Mouse (Mus musculus): Measurements from ENCODE around the gene Gm45717. TPM values are rescaled to one million over a fixed set of nuclear protein-coding genes. Genes with fewer than 3 reads are reported as not detected.

The Gm45717 gene
- polyA plus RNA-seq, 1 experiment from 2014 or later, result 0.76 TPM

DNA sequence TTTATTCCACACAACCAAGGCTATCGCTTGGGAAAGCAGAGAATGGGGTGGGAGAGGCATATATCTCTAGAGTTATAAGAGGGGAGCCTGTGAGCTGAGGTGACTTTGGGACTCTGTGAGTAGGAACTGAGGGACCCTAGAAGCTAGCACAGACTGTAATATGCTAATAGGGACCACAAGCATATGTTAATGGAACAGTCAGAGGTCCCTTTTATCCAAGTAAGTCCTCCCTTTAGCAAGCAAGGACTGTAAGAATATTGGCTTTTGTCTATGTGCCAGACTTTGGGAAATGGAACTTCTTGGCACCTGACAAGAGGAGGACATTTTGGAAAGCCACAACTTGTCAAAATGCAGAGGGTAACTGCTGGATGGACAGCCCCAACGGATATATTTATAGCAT is 16.8 kb downstream of the Gm45717 start:
- Histone ChIP-seq H3K4me1 (ENCODE audit: insufficient read depth, low read length) (peaks cover 26% of the 10 kb centered on the region; the same call in 1 of the 2 replicates), H3K9me3 (ENCODE audit: low read length) (no peaks in the 10 kb centered on the region), H3K36me3 (ENCODE audit: insufficient read depth, low read length) (no peaks in the 10 kb centered on the region), H3K4me2 (replicated peaks; ENCODE audit: low read depth, low read length) (no peak overlapping the region), H3K27ac (ENCODE audit: low read length) (peak overlapping the region; percentile 25; the same call in 1 of the 2 replicates), H3K9ac (replicated peaks; ENCODE audit: low read length) (no peak overlapping the region), H3K4me3 (ENCODE audit: low read length) (no peak overlapping the region), H3K27me3 (ENCODE audit: insufficient read depth, low read length) (no peaks in the 10 kb centered on the region; the same call in 1 of the 2 replicates)
- 15% methylated on average over 2 of the region's 2 CpGs for WGBS
- ATAC-seq (ENCODE audit: low FRiP score, low TSS enrichment), result no peak

GRCm38 (mm10) chr7:140938436-140938835 is 17.3 kb downstream of the Gm45717 start:
- ATAC-seq (ENCODE audit: low FRiP score, low TSS enrichment), result no peak
- 41% methylated on average over 3 of the region's 3 CpGs for WGBS
- no peak overlapping the region for H3K4me3 ChIP-seq (ENCODE audit: low read length)
- H3K27me3 ChIP-seq (ENCODE audit: insufficient read depth, low read length), result no peaks in the 10 kb centered on the region; the same call in 1 of the 2 replicates
- no peaks in the 10 kb centered on the region for H3K36me3 ChIP-seq (ENCODE audit: insufficient read depth, low read length)
- no peak overlapping the region for H3K27ac ChIP-seq (ENCODE audit: low read length)
- peaks cover 26% of the 10 kb centered on the region; the same call in 1 of the 2 replicates for H3K4me1 ChIP-seq (ENCODE audit: insufficient read depth, low read length)
- H3K4me2 ChIP-seq (replicated peaks; ENCODE audit: low read depth, low read length), result no peak overlapping the region
- no peaks in the 10 kb centered on the region for H3K9me3 ChIP-seq (ENCODE audit: low read length)
- H3K9ac ChIP-seq (replicated peaks; ENCODE audit: low read length), result no peak overlapping the region

DNA sequence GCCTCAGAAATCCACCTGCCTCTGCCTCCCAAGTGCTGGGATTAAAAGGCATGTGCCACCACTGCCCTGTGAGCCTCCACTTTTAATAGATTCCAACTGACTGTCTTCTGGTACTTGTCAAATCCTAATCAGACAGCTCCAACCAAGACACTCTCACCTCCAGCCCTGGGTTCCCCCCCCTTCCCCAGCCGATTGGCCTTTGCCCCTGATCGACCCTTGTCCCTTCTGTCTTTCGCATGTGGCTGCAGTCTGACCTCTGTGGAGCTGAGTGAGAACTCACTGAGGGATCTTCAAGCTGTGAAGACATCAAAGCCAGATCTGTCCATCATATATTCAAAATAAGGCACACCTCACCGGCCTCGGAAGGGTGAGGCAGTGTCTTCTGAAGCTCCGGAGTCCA is 28.6 kb downstream of the Gm45717 start:
- no peak for ATAC-seq (ENCODE audit: low FRiP score, low TSS enrichment)
- no peak overlapping the region for H3K9ac ChIP-seq (replicated peaks; ENCODE audit: low read length)
- no peak overlapping the region for H3K4me2 ChIP-seq (replicated peaks; ENCODE audit: low read depth, low read length)
- no peaks in the 10 kb centered on the region for H3K9me3 ChIP-seq (ENCODE audit: low read length)
- H3K27ac ChIP-seq (ENCODE audit: low read length), result no peak overlapping the region
- H3K36me3 ChIP-seq (ENCODE audit: insufficient read depth, low read length), result no peaks in the 10 kb centered on the region
- WGBS, result 82% methylated on average over 6 of the region's 6 CpGs
- H3K4me1 ChIP-seq (ENCODE audit: insufficient read depth, low read length), result peaks cover 11% of the 10 kb centered on the region
- peaks cover 34% of the 10 kb centered on the region for H3K27me3 ChIP-seq (ENCODE audit: insufficient read depth, low read length)
- no peak overlapping the region for H3K4me3 ChIP-seq (ENCODE audit: low read length)

- 18% methylated on average over 30 of the region's 30 CpGs for WGBS
- Histone ChIP-seq H3K27me3 (ENCODE audit: insufficient read depth, low read length) (peaks cover 67% of the 10 kb centered on the region), H3K9ac (replicated peaks; ENCODE audit: low read length) (peak overlapping the region; percentile 31; the same call in 1 of the 2 replicates), H3K4me2 (replicated peaks; ENCODE audit: low read depth, low read length) (peak overlapping the region; percentile 64), H3K4me3 (ENCODE audit: low read length) (peak overlapping the region; percentile 44), H3K9me3 (ENCODE audit: low read length) (no peaks in the 10 kb centered on the region), H3K4me1 (ENCODE audit: insufficient read depth, low read length) (peaks cover 17% of the 10 kb centered on the region), H3K27ac (ENCODE audit: low read length) (no peak overlapping the region), H3K36me3 (ENCODE audit: insufficient read depth, low read length) (no peaks in the 10 kb centered on the region)
- no peak for ATAC-seq (ENCODE audit: low FRiP score, low TSS enrichment)
These were observed 32.5 kb downstream of the Gm45717 start for GRCm38 (mm10) chr7:140923070-140923775.

- Histone ChIP-seq H3K4me2 (replicated peaks; ENCODE audit: low read depth, low read length) (peak overlapping the region; percentile 64), H3K27ac (ENCODE audit: low read length) (0 out of 2 replicates have a peak overlapping the region, but pooled peaks have one; percentile 6), H3K9me3 (ENCODE audit: low read length) (no peaks in the 10 kb centered on the region), H3K4me3 (ENCODE audit: low read length) (peak overlapping the region; percentile 44), H3K4me1 (ENCODE audit: insufficient read depth, low read length) (peaks cover 17% of the 10 kb centered on the region), H3K36me3 (ENCODE audit: insufficient read depth, low read length) (no peaks in the 10 kb centered on the region), H3K27me3 (ENCODE audit: insufficient read depth, low read length) (peaks cover 67% of the 10 kb centered on the region), H3K9ac (replicated peaks; ENCODE audit: low read length) (peak overlapping the region; percentile 31; the same call in 1 of the 2 replicates)
- ATAC-seq (ENCODE audit: low FRiP score, low TSS enrichment), result peak; percentile 92
- WGBS, result under 1% methylated on average over 49 of the region's 49 CpGs
These were observed 33.2 kb downstream of the Gm45717 start for GRCm38 (mm10) chr7:140922398-140923069.

DNA sequence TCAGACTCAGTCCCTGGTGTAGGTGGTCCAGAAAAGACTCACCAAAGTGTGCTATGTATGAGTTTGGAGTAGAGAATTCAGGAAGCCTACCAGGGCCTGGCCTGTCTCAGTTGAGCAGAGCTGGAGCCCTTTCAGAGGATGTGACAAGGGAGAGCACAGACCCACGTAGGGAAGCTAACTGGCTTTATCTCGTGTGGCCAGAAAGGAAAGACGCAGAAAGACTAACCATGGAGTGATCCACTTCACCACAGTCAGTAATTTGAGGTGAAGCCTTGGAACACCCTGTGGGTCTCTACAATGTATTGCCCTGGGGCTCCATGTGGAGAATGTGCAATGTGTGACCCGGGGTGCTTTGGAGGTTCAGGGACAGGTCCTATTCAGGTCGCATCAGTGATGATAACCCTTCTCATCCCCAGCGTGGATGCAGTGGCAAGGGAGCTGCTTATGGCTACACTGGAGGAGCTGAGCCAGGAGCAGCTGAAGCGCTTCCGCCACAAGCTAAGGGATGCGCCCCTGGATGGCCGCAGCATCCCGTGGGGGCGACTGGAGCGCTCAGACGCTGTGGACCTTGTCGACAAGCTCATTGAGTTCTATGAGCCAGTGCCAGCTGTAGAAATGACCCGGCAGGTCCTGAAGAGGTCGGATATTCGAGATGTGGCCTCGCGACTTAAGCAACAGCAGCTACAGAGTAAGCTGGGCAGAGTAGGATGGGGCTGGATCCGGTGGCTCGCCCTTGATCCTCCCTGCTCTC is 34.3 kb downstream of the Gm45717 start:
- WGBS, result 20% methylated on average over 22 of the region's 22 CpGs

GRCm38 (mm10) chr7:140920418-140921029 is 35.2 kb downstream of the Gm45717 start, which contains the start of gene Nlrp6:
Nlrp6 (plus strand) TSS chr7:140920902.
- WGBS, result 50% methylated on average over 8 of the region's 8 CpGs
- no peak within 1 kb of the TSS for H3K9ac ChIP-seq (replicated peaks; ENCODE audit: low read length)
- no peaks in the 10 kb centered on the region for H3K9me3 ChIP-seq (ENCODE audit: low read length)
- H3K4me2 ChIP-seq (replicated peaks; ENCODE audit: low read depth, low read length), result peak within 1 kb of the TSS; percentile 64
- H3K4me1 ChIP-seq (ENCODE audit: insufficient read depth, low read length), result peaks cover 17% of the 10 kb centered on the region
- H3K4me3 ChIP-seq (ENCODE audit: low read length), result no peak within 1 kb of the TSS
- no peak for ATAC-seq (ENCODE audit: low FRiP score, low TSS enrichment)
- H3K27me3 ChIP-seq (ENCODE audit: insufficient read depth, low read length), result peaks cover 64% of the 10 kb centered on the region
- H3K27ac ChIP-seq (ENCODE audit: low read length), result no peak within 1 kb of the TSS
- H3K36me3 ChIP-seq (ENCODE audit: insufficient read depth, low read length), result no peaks in the 10 kb centered on the region

More for the DNA sequence above, 34.3 kb downstream of the Gm45717 start:
- Histone ChIP-seq H3K36me3 (ENCODE audit: insufficient read depth, low read length) (no peaks in the 10 kb centered on the region), H3K9me3 (ENCODE audit: low read length) (no peaks in the 10 kb centered on the region), H3K4me3 (ENCODE audit: low read length) (no peak overlapping the region), H3K27me3 (ENCODE audit: insufficient read depth, low read length) (peaks cover 67% of the 10 kb centered on the region), H3K4me2 (replicated peaks; ENCODE audit: low read depth, low read length) (peak overlapping the region; percentile 64), H3K27ac (ENCODE audit: low read length) (no peak overlapping the region), H3K9ac (replicated peaks; ENCODE audit: low read length) (no peak overlapping the region), H3K4me1 (ENCODE audit: insufficient read depth, low read length) (peaks cover 17% of the 10 kb centered on the region)
- ATAC-seq (ENCODE audit: low FRiP score, low TSS enrichment), result no peak

DNA sequence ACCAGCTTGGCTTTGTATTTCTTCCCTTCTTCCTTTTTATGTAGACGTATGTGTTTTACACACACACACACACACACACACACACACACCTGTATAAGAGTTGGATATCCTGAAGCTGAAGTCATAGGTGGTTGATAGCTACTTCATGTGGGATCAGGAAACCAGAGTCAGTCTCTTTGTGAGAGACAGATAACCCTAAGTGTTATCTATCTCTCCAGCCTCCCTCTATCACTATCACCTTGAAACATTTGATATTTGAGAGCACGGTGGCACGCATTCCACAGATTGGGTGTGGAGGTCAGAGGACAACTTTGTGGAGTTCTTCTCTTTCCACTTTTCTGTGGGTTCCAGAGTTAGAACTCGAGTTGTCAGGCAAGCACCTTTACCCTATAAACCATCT is 35.8 kb downstream of the Gm45717 start:
- H3K4me1 ChIP-seq (ENCODE audit: insufficient read depth, low read length), result peaks cover 17% of the 10 kb centered on the region
- no peaks in the 10 kb centered on the region for H3K9me3 ChIP-seq (ENCODE audit: low read length)
- H3K27ac ChIP-seq (ENCODE audit: low read length), result no peak overlapping the region
- WGBS, result 37% methylated on average over 4 of the region's 4 CpGs
- H3K4me2 ChIP-seq (replicated peaks; ENCODE audit: low read depth, low read length), result no peak overlapping the region
- ATAC-seq (ENCODE audit: low FRiP score, low TSS enrichment), result no peak
- H3K27me3 ChIP-seq (ENCODE audit: insufficient read depth, low read length), result peaks cover 61% of the 10 kb centered on the region
- no peaks in the 10 kb centered on the region for H3K36me3 ChIP-seq (ENCODE audit: insufficient read depth, low read length)
- no peak overlapping the region for H3K9ac ChIP-seq (replicated peaks; ENCODE audit: low read length)
- no peak overlapping the region for H3K4me3 ChIP-seq (ENCODE audit: low read length)

DNA sequence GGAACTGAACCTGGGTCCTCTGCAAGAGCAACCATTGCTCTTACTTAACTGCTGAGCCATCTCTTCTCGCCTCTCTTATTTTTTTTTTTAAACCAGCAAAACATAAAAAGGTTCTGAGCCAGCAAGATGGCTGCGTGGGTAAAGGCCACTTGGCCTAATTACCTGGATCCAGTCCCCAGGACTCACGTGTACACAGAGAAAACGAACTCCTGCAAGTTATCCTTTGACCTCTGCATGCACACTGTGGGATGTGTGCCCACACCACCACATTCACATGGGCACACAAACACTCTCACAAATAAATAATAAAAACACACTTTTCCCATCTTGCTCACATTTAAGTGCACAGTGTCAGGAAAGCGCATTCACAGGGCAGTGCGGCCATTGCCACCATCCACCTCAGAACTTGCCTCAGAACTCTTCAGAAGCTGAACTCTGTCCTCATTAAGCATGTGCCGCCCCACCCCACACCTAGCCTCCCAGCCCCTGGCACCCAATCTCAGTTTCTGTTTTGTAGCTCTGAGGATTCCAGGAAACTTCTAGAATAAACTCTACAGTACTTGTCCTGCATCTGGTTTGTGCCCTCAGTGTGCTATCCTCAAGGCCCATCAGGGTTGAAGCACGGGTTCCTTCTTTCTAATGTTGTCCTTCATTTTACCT is 41.6 kb downstream of the Gm45717 start:
- Histone ChIP-seq H3K27ac (ENCODE audit: low read length) (no peak overlapping the region), H3K4me2 (replicated peaks; ENCODE audit: low read depth, low read length) (no peak overlapping the region), H3K9me3 (ENCODE audit: low read length) (no peaks in the 10 kb centered on the region), H3K36me3 (ENCODE audit: insufficient read depth, low read length) (no peaks in the 10 kb centered on the region), H3K4me1 (ENCODE audit: insufficient read depth, low read length) (0 out of 2 replicates have a peak, but pooled peaks cover 2% of the 10 kb centered on the region), H3K27me3 (ENCODE audit: insufficient read depth, low read length) (peaks cover 3% of the 10 kb centered on the region; the same call in 1 of the 2 replicates), H3K9ac (replicated peaks; ENCODE audit: low read length) (no peak overlapping the region), H3K4me3 (ENCODE audit: low read length) (no peak overlapping the region)
- WGBS, result 82% methylated on average over 8 of the region's 8 CpGs
- ATAC-seq (ENCODE audit: low FRiP score, low TSS enrichment), result no peak

All from kidney, embryonic 16.5 days (tissue).